In genomic region chr10:25297666-25298263, GRCm38 (mm10) we compare ENCODE assay signal across 8 mouse cellular contexts. TPM values are rescaled to one million over a fixed set of nuclear protein-coding genes. Genes with fewer than 3 reads are reported as not detected.
DNase-seq lines count a peak whose midpoint lies in the region; ATAC-seq and TF ChIP-seq lines count a peak whose summit lies in the region.

No protein-coding gene starts in this region.

- peaks cover 12% of the 10 kb centered on the region; the same call in 1 of the 2 replicates for H3K4me1 ChIP-seq in kidney, postnatal 0 days (replicated peaks; ENCODE audit: insufficient read depth, low read length)
- H3K4me1 ChIP-seq in forebrain, embryonic 14.5 days (ENCODE audit: control insufficient read depth, insufficient read depth, low read length), result peaks cover 9% of the 10 kb centered on the region; the same call in 1 of the 2 replicates
- peaks cover 9% of the 10 kb centered on the region for H3K4me1 ChIP-seq in stomach, embryonic 14.5 days (ENCODE audit: control insufficient read depth, insufficient read depth, low read length)

- peak overlapping the region; percentile 81 for H3K4me3 ChIP-seq in kidney, postnatal 0 days (replicated peaks; ENCODE audit: low read depth, low read length)
- peak overlapping the region; percentile 60 for H3K4me3 ChIP-seq in forebrain, embryonic 14.5 days (ENCODE audit: low read depth, low read length)
- H3K4me3 ChIP-seq in stomach, embryonic 14.5 days (ENCODE audit: low read depth, low read length), result peak overlapping the region; percentile 49

- H3K9me3 ChIP-seq in kidney, postnatal 0 days (replicated peaks; ENCODE audit: low read length), result no peaks in the 10 kb centered on the region
- no peaks in the 10 kb centered on the region for H3K9me3 ChIP-seq in forebrain, embryonic 14.5 days (replicated peaks; ENCODE audit: control insufficient read depth, low read length)
- no peaks in the 10 kb centered on the region for H3K9me3 ChIP-seq in stomach, embryonic 14.5 days (ENCODE audit: control insufficient read depth, low read depth, low read length)

- H3K9ac ChIP-seq in kidney, postnatal 0 days (ENCODE audit: low read depth, low read length), result peak overlapping the region; percentile 87
- H3K9ac ChIP-seq in forebrain, embryonic 14.5 days (ENCODE audit: low read length), result peak overlapping the region; percentile 84; the same call in 1 of the 2 replicates
- H3K9ac ChIP-seq in stomach, embryonic 14.5 days (replicated peaks; ENCODE audit: low read depth, low read length), result peak overlapping the region; percentile 64; the same call in 1 of the 2 replicates

- WGBS in kidney, postnatal 0 days, result 18% methylated on average over 12 of the region's 12 CpGs
- WGBS in forebrain, embryonic 14.5 days, result 45% methylated on average over 12 of the region's 12 CpGs
- 11% methylated on average over 12 of the region's 12 CpGs for WGBS in stomach, embryonic 14.5 days

- no peak for TF ChIP-seq CTCF in kidney, postnatal 0 days (IDR thresholded peaks at IDR 0.05; ENCODE audit: low read depth)

- H3K27me3 ChIP-seq in kidney, postnatal 0 days (ENCODE audit: insufficient read depth, low read length), result no peaks in the 10 kb centered on the region
- H3K27me3 ChIP-seq in forebrain, embryonic 14.5 days (replicated peaks; ENCODE audit: control insufficient read depth, insufficient read depth, low read length), result no peaks in the 10 kb centered on the region; the same call in 1 of the 2 replicates
- H3K27me3 ChIP-seq in stomach, embryonic 14.5 days (ENCODE audit: control insufficient read depth, insufficient read depth, low read length), result no peaks in the 10 kb centered on the region

- H3K4me2 ChIP-seq in kidney, postnatal 0 days (ENCODE audit: low read length), result peak overlapping the region; percentile 63
- H3K4me2 ChIP-seq in forebrain, embryonic 14.5 days (ENCODE audit: low read length), result peak overlapping the region; percentile 67
- H3K4me2 ChIP-seq in stomach, embryonic 14.5 days (replicated peaks; ENCODE audit: low read depth, low read length), result peak overlapping the region; percentile 44

- H3K36me3 ChIP-seq in kidney, postnatal 0 days (ENCODE audit: insufficient read depth, low read length), result no peaks in the 10 kb centered on the region
- H3K36me3 ChIP-seq in forebrain, embryonic 14.5 days (ENCODE audit: control insufficient read depth, insufficient read depth, low read length), result no peaks in the 10 kb centered on the region
- H3K36me3 ChIP-seq in stomach, embryonic 14.5 days (ENCODE audit: control insufficient read depth, insufficient read depth, low read length), result no peaks in the 10 kb centered on the region

- no peak for ATAC-seq in kidney, postnatal 0 days (replicated peaks; ENCODE audit: low FRiP score, low read depth)
- ATAC-seq in forebrain, embryonic 14.5 days, result no peak
- ATAC-seq in stomach, embryonic 14.5 days (ENCODE audit: insufficient number of reproducible peaks, insufficient read depth, low FRiP score, low read depth), result no peak

- H3K27ac ChIP-seq in kidney, postnatal 0 days, result peak overlapping the region; percentile 93
- H3K27ac ChIP-seq in forebrain, embryonic 14.5 days (ENCODE audit: low read depth, low read length), result no peak overlapping the region
- peak overlapping the region; percentile 89; the same call in 1 of the 2 replicates for H3K27ac ChIP-seq in stomach, embryonic 14.5 days (ENCODE audit: low read length)

- peak; percentile 40 for DNase-seq in kidney, postnatal 0 days (ENCODE audit: low spot score)
- no peak for DNase-seq in kidney, adult 11 months
- peak; percentile 52 for DNase-seq in brain, adult 2 months (ENCODE audit: low read depth, low spot score)
- no peak for DNase-seq in forebrain, embryonic 14.5 days (ENCODE audit: low spot score)
- DNase-seq in liver, result peak; percentile 63
- no peak for DNase-seq in spleen, adult 18-20 months
- DNase-seq in urinary bladder, postnatal 10 days (ENCODE audit: low spot score), result no peak

RNA-seq across cellular contexts. Expression of gene Akap7, which starts 9.9 kb away (rescaled TPM):
- 33.2 and 40.3 TPM in 2 replicates for polyA plus RNA-seq in kidney, postnatal 0 days (2015; fragmentation: Nextera tagmentation; extraction: Ambion mirVana)
- 20.3 and 28.0 TPM in 2 replicates for polyA plus RNA-seq in forebrain, embryonic 14.5 days (2014; fragmentation: Nextera tagmentation; extraction: Ambion mirVana)
- polyA plus RNA-seq in stomach, embryonic 14.5 days (2014; fragmentation: Nextera tagmentation; extraction: Ambion mirVana), result 23.6 and 30.1 TPM in 2 replicates

Comparison
In these comparisons a context has a peak if more than half of its experiments do, and no peak if none do; other contexts are left out.
1. DNase-seq: peak in kidney, postnatal 0 days (single experiment), brain, adult 2 months (single experiment) and liver (single experiment); none in kidney, adult 11 months (single experiment), forebrain, embryonic 14.5 days (single experiment), spleen, adult 18-20 months (0 of 2) and urinary bladder, postnatal 10 days (single experiment).
2. Peak in every context shown above with its lines, with median percentiles within 50 percentile points of each other: H3K4me2 ChIP-seq, H3K4me3 ChIP-seq and H3K9ac ChIP-seq.